ENCODE assay signal across 9 mouse cellular contexts in the genomic region with DNA sequence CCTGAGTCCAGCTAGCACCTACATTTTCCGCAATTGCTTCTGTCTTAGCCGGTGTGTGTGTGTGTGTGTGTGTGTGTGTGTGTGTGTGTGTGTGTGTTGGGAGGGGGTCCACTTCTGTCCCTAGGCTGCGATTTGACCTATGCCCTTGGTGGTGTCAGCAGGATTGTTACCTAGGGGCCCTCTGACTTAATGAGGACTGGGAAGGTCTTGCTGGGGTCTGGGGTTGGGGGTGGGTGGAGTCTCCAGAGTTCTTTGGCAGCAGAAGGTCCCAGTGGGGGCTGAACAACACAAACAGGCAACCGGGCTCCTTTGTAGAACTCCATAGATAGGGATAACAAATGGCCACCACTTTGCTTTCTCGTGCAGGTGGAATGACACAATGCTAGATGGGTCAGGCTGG. TPM values are rescaled to one million over a fixed set of nuclear protein-coding genes. Genes with fewer than 3 reads are reported as not detected.
DNase-seq lines count a peak whose midpoint lies in the region; ATAC-seq and TF ChIP-seq lines count a peak whose summit lies in the region.
"Had no signal": no experiment of that assay in that cellular context is flagged by ENCODE, and none has a peak within 500 bp of the region (broad histone marks: within the 10 kb centered on the region; RNA-seq: fewer than 3 reads in every experiment).

No protein-coding gene starts in this region.

- H3K27me3 ChIP-seq in testis, adult 2 months (ENCODE audit: control insufficient read depth, insufficient read depth, low read length): no peaks in the 10 kb centered on the region
- H3K27me3 ChIP-seq in forebrain, postnatal 0 days (ENCODE audit: insufficient read depth, low read length): no peaks in the 10 kb centered on the region; the same call in 1 of the 2 replicates
- peaks cover 29% of the 10 kb centered on the region for H3K27me3 ChIP-seq in liver, embryonic 16.5 days (ENCODE audit: control insufficient read depth, insufficient read depth, low read depth, low read length)

- peak overlapping the region; percentile 8 for H3K4me3 ChIP-seq in testis, adult 2 months (ENCODE audit: control insufficient read depth, low read depth, low read length)
- H3K4me3 ChIP-seq in forebrain, postnatal 0 days (ENCODE audit: low read depth, low read length): no peak overlapping the region
- no peak overlapping the region for H3K4me3 ChIP-seq in liver, embryonic 16.5 days (ENCODE audit: low read depth, low read length)

- peak overlapping the region; percentile 54 for H3K4me2 ChIP-seq in forebrain, postnatal 0 days (ENCODE audit: low read depth)
- H3K4me2 ChIP-seq in liver, embryonic 16.5 days (ENCODE audit: low read depth, low read length): peak overlapping the region; percentile 47

- TF ChIP-seq CTCF in testis, adult 2 months (IDR thresholded peaks at IDR 0.05; ENCODE audit: control insufficient read depth, insufficient read depth, insufficient replicate concordance, low read depth, low read length): no peak
- TF ChIP-seq CTCF in forebrain, postnatal 0 days (IDR thresholded peaks at IDR 0.05; ENCODE audit: low read depth): no peak

- DNase-seq in testis, postnatal 14 days (ENCODE audit: low spot score): no peak
- DNase-seq in forebrain, postnatal 0 days: no peak
- DNase-seq in ovary, adult 18-20 months (ENCODE audit: low spot score): no peak
- DNase-seq in right cerebral cortex, postnatal 25 days: no peak
- DNase-seq in frontal cortex, postnatal 14 days (ENCODE audit: low spot score in 2 of 2): no peak
- DNase-seq: lung, postnatal 10 days had no signal

- no peak overlapping the region for H3K27ac ChIP-seq in testis, adult 2 months (ENCODE audit: control insufficient read depth, insufficient read depth, low read depth, low read length)
- H3K27ac ChIP-seq in forebrain, postnatal 0 days (ENCODE audit: low read depth, low read length): no peak overlapping the region
- H3K27ac ChIP-seq in liver, embryonic 16.5 days (ENCODE audit: low read length): no peak overlapping the region

- WGBS in forebrain, postnatal 0 days: 13% methylated on average over 5 of the region's 5 CpGs
- 5% methylated on average over 5 of the region's 5 CpGs for WGBS in liver, embryonic 16.5 days (ENCODE audit: insufficient replicate concordance)

- H3K9me3 ChIP-seq in forebrain, postnatal 0 days (ENCODE audit: low read length): no peaks in the 10 kb centered on the region
- H3K9me3 ChIP-seq in liver, embryonic 16.5 days (replicated peaks; ENCODE audit: control insufficient read depth, low read length): no peaks in the 10 kb centered on the region

- peaks cover 8% of the 10 kb centered on the region for H3K4me1 ChIP-seq in testis, adult 2 months (ENCODE audit: control insufficient read depth, insufficient read depth, low read length)
- H3K4me1 ChIP-seq in forebrain, postnatal 0 days (ENCODE audit: insufficient read depth): no peaks in the 10 kb centered on the region
- no peaks in the 10 kb centered on the region for H3K4me1 ChIP-seq in liver, embryonic 16.5 days (ENCODE audit: control insufficient read depth, low read depth, low read length)

- no peaks in the 10 kb centered on the region for H3K36me3 ChIP-seq in testis, adult 2 months (ENCODE audit: control insufficient read depth, insufficient read depth, low read length)
- no peaks in the 10 kb centered on the region for H3K36me3 ChIP-seq in forebrain, postnatal 0 days (ENCODE audit: insufficient read depth)
- H3K36me3 ChIP-seq in liver, embryonic 16.5 days (ENCODE audit: control insufficient read depth, insufficient read depth): no peaks in the 10 kb centered on the region

- ATAC-seq in forebrain, postnatal 0 days: no peak
- ATAC-seq in liver, embryonic 16.5 days (ENCODE audit: low read depth): no peak
- ATAC-seq: activated CD4-positive, CD25-positive, alpha-beta regulatory T cell, adult 4 months had no signal

- H3K9ac ChIP-seq in forebrain, postnatal 0 days: no peak overlapping the region
- no peak overlapping the region for H3K9ac ChIP-seq in liver, embryonic 16.5 days (ENCODE audit: low read depth, low read length)

- TF ChIP-seq POLR2A in testis, adult 2 months (IDR thresholded peaks at IDR 0.05; ENCODE audit: control insufficient read depth, low read depth, low read length): no peak

RNA-seq across cellular contexts. Expression of a gene that starts 14.0 kb away (rescaled TPM):
- not detected in 2 replicates for polyA plus RNA-seq in testis, adult 2 months (2012; rRNA removed)
- 8.6 and 19.0 TPM in 2 replicates for total RNA-seq in forebrain, postnatal 0 days (2014; rRNA removed)
- 7.0 and 14.6 TPM in 2 replicates for polyA plus RNA-seq in forebrain, postnatal 0 days (2015; fragmentation: Nextera tagmentation; extraction: Ambion mirVana)
- not detected in 2 replicates for polyA plus RNA-seq in liver, embryonic 16.5 days (2015; fragmentation: Nextera tagmentation; extraction: Ambion mirVana)
- polyA plus RNA-seq: activated CD4-positive, CD25-positive, alpha-beta regulatory T cell, adult 4 months had no signal
